In genomic region chr5:13628606-13629311, GRCm38 (mm10) we compare ENCODE assay signal across 8 mouse cellular contexts.
DNase-seq lines count a peak whose midpoint lies in the region; ATAC-seq lines count a peak whose summit lies in the region.

No protein-coding gene starts in this region.

- intact Hi-C loops in gastrocnemius, postnatal 14 days (cut with DNase I; ENCODE audit: low total_unique reads) = no loop called here

- DNase-seq in adrenal gland, adult 2 months = peak; percentile 73
- DNase-seq in embryo, embryonic 10.5 days (ENCODE audit: low spot score) = peak; percentile 95
- peak; percentile 72 for DNase-seq in gastrocnemius, postnatal 14 days
- peak; percentile 53 for DNase-seq in induced T-regulatory cell, adult 2 months (ENCODE audit: low read depth)
- DNase-seq in left cerebral cortex, adult 8-10 months (ENCODE audit: low spot score in 2 of 2) = peak; percentile 26 to 73
- DNase-seq in right cerebral cortex, postnatal 36 days (ENCODE audit: low spot score in 2 of 2) = peak; percentile 50 to 64
- DNase-seq in T-cell, adult 2 months (ENCODE audit: low spot score) = no peak

- ATAC-seq in megakaryocyte progenitor cell, adult 5-6 weeks (replicated peaks; ENCODE audit: poor library complexity) = peak; percentile 99
